Mouse (Mus musculus) limb, embryonic 12.5 days (tissue): ENCODE measurements at regions not wholly inside any gene's neighbourhood (a gene's known extent, or its start where the extent isn't known, plus 50 kb on each side); places are given as distances from the start of the nearest gene placed in this dataset.

Experiments used
- ATAC-seq: fragments of 200-750 bp; cut with Nextera tagmentation; 2 replicates; pipeline ENCODE4 v1.8.0; 2017; ENCODE audit warnings: low read depth, moderate TSS enrichment; ENCODE audit not compliant: insufficient number of reproducible peaks, insufficient read depth, low FRiP score, low TSS enrichment
- H3K27ac ChIP-seq: fragments of 300-500 bp; sonication (generic); 2 replicates; pipeline ENCODE4 v1.5.1; 2016; ENCODE audit warnings: mild to moderate bottlenecking, moderate library complexity
- H3K27me3 ChIP-seq: fragments of 300-500 bp; sonication (generic); 2 replicates; pipeline ENCODE4 v1.6.1; 2016; ENCODE audit warnings: mild to moderate bottlenecking, moderate library complexity
- H3K36me3 ChIP-seq: fragments of 300-500 bp; sonication (generic); 2 replicates; pipeline ENCODE4 v1.6.1; 2016; ENCODE audit warnings: mild to moderate bottlenecking, moderate library complexity
- H3K4me1 ChIP-seq: fragments of 300-500 bp; sonication (generic); replicated peaks from 2 replicates; pipeline ENCODE4 v1.6.1; 2016
- H3K4me2 ChIP-seq: fragments of 300-500 bp; sonication (generic); 2 replicates; pipeline ENCODE4 v1.6.1; 2016; ENCODE audit warnings: mild to moderate bottlenecking, moderate library complexity
- H3K4me3 ChIP-seq: fragments of 300-500 bp; sonication (generic); replicated peaks from 2 replicates; pipeline ENCODE4 v1.5.1; 2016; ENCODE audit warnings: mild to moderate bottlenecking
- H3K9ac ChIP-seq: fragments of 300-500 bp; sonication (generic); replicated peaks from 2 replicates; pipeline ENCODE4 v1.6.1; 2016; ENCODE audit warnings: mild to moderate bottlenecking, moderate library complexity
- H3K9me3 ChIP-seq: fragments of 300-500 bp; sonication (generic); 2 replicates; pipeline ENCODE4 v1.6.1; 2016; ENCODE audit warnings: mild to moderate bottlenecking, moderate library complexity
- WGBS: fragments of 180-500 bp; shearing (Covaris S2); methylation state at CpG from one replicate; pipeline ENCODE4 v1.1.7; 2016; 5-methylcytosine and 5-hydroxymethylcytosine counted together

- H3K4me3 ChIP-seq = no peak overlapping the region
- 44% methylated on average over 6 of the region's 6 CpGs for WGBS
These were observed 60.6 kb upstream of the Kras start for GRCm38 (mm10) chr6:145310601-145311000.

GRCm38 (mm10) chr6:145309025-145309424 is 59.0 kb upstream of the Kras start:
- H3K27me3 ChIP-seq = no peaks in the 10 kb centered on the region
- no peaks in the 10 kb centered on the region for H3K36me3 ChIP-seq
- H3K27ac ChIP-seq = no peak overlapping the region
- H3K9me3 ChIP-seq = no peaks in the 10 kb centered on the region
- ATAC-seq = no peak
- H3K4me3 ChIP-seq = no peak overlapping the region
- no peak overlapping the region for H3K9ac ChIP-seq
- 0 out of 2 replicates have a peak, but pooled peaks cover under 1% of the 10 kb centered on the region for H3K4me1 ChIP-seq
- WGBS = 92% methylated on average over 3 of the region's 3 CpGs
- no peak overlapping the region for H3K4me2 ChIP-seq

More at GRCm38 (mm10) chr6:145310601-145311000, 60.6 kb upstream of the Kras start:
- H3K4me2 ChIP-seq = no peak overlapping the region
- no peak overlapping the region for H3K9ac ChIP-seq
- H3K27me3 ChIP-seq = no peaks in the 10 kb centered on the region
- H3K9me3 ChIP-seq = no peaks in the 10 kb centered on the region
- no peak for ATAC-seq
- no peaks in the 10 kb centered on the region for H3K4me1 ChIP-seq
- H3K36me3 ChIP-seq = no peaks in the 10 kb centered on the region
- H3K27ac ChIP-seq = no peak overlapping the region

GRCm38 (mm10) chr6:145307237-145307636 is 57.2 kb upstream of the Kras start:
- 93% methylated on average over 8 of the region's 8 CpGs for WGBS
- no peak for ATAC-seq
- no peak overlapping the region for H3K4me3 ChIP-seq

GRCm38 (mm10) chr6:145306331-145307124 is 56.5 kb upstream of the Kras start:
- Histone ChIP-seq H3K4me3 (no peak overlapping the region), H3K4me2 (no peak overlapping the region), H3K9ac (no peak overlapping the region), H3K27ac (no peak overlapping the region), H3K4me1 (peaks cover 13% of the 10 kb centered on the region), H3K36me3 (no peaks in the 10 kb centered on the region), H3K9me3 (no peaks in the 10 kb centered on the region), H3K27me3 (no peaks in the 10 kb centered on the region; the same call in 1 of the 2 replicates)
- no peak for ATAC-seq
- 84% methylated on average over 18 of the region's 18 CpGs for WGBS

More at GRCm38 (mm10) chr6:145307237-145307636, 57.2 kb upstream of the Kras start:
- Histone ChIP-seq H3K27ac (no peak overlapping the region), H3K4me2 (no peak overlapping the region), H3K4me1 (peaks cover 13% of the 10 kb centered on the region), H3K9me3 (no peaks in the 10 kb centered on the region), H3K36me3 (no peaks in the 10 kb centered on the region), H3K9ac (no peak overlapping the region), H3K27me3 (no peaks in the 10 kb centered on the region; the same call in 1 of the 2 replicates)

GRCm38 (mm10) chr6:145305669-145306068 is 55.6 kb upstream of the Kras start:
- no peak for ATAC-seq
- Histone ChIP-seq H3K4me1 (peaks cover 13% of the 10 kb centered on the region), H3K27me3 (no peaks in the 10 kb centered on the region; the same call in 1 of the 2 replicates), H3K4me3 (no peak overlapping the region), H3K9ac (no peak overlapping the region), H3K4me2 (no peak overlapping the region), H3K36me3 (no peaks in the 10 kb centered on the region), H3K27ac (no peak overlapping the region), H3K9me3 (no peaks in the 10 kb centered on the region)
- 92% methylated on average over 5 of the region's 5 CpGs for WGBS

- H3K27ac ChIP-seq = 0 out of 2 replicates have a peak overlapping the region, but pooled peaks have one; percentile 8
- 15% methylated on average over 18 of the region's 18 CpGs for WGBS
- H3K4me1 ChIP-seq = peaks cover 18% of the 10 kb centered on the region
- H3K27me3 ChIP-seq = no peaks in the 10 kb centered on the region; the same call in 1 of the 2 replicates
- ATAC-seq = no peak
- H3K4me2 ChIP-seq = peak overlapping the region; percentile 41
- H3K9me3 ChIP-seq = no peaks in the 10 kb centered on the region
- no peak overlapping the region for H3K9ac ChIP-seq
- H3K36me3 ChIP-seq = no peaks in the 10 kb centered on the region
- peak overlapping the region; percentile 11 for H3K4me3 ChIP-seq
These were observed 53.6 kb upstream of the Kras start for GRCm38 (mm10) chr6:145303641-145304070.

GRCm38 (mm10) chr6:145302907-145303640 is 53.0 kb upstream of the Kras start:
- no peak for ATAC-seq
- Histone ChIP-seq H3K9me3 (no peaks in the 10 kb centered on the region), H3K4me3 (peak overlapping the region; percentile 11), H3K27me3 (no peaks in the 10 kb centered on the region; the same call in 1 of the 2 replicates), H3K4me2 (peak overlapping the region; percentile 41), H3K4me1 (peaks cover 19% of the 10 kb centered on the region), H3K27ac (0 out of 2 replicates have a peak overlapping the region, but pooled peaks have one; percentile 8), H3K9ac (no peak overlapping the region), H3K36me3 (no peaks in the 10 kb centered on the region)
- WGBS = 58% methylated on average over 22 of the region's 22 CpGs

- Histone ChIP-seq H3K4me2 (no peak overlapping the region), H3K4me1 (peaks cover 24% of the 10 kb centered on the region), H3K4me3 (no peak overlapping the region), H3K36me3 (no peaks in the 10 kb centered on the region), H3K9ac (no peak overlapping the region), H3K27me3 (no peaks in the 10 kb centered on the region; the same call in 1 of the 2 replicates), H3K27ac (no peak overlapping the region), H3K9me3 (no peaks in the 10 kb centered on the region)
- no peak for ATAC-seq
- 92% methylated on average over 10 of the region's 10 CpGs for WGBS
These were observed 52.1 kb upstream of the Kras start for GRCm38 (mm10) chr6:145302105-145302504.

- no peak overlapping the region for H3K4me2 ChIP-seq
- no peak for ATAC-seq
- H3K36me3 ChIP-seq = no peaks in the 10 kb centered on the region
- H3K9ac ChIP-seq = no peak overlapping the region
- H3K27me3 ChIP-seq = no peaks in the 10 kb centered on the region; the same call in 1 of the 2 replicates
- H3K9me3 ChIP-seq = no peaks in the 10 kb centered on the region
- 0 out of 2 replicates have a peak overlapping the region, but pooled peaks have one; percentile 14 for H3K27ac ChIP-seq
- peaks cover 24% of the 10 kb centered on the region for H3K4me1 ChIP-seq
- no peak overlapping the region for H3K4me3 ChIP-seq
- 49% methylated on average over 6 of the region's 6 CpGs for WGBS
These were observed 50.3 kb upstream of the Kras start for GRCm38 (mm10) chr6:145300266-145300858.
